Mouse (Mus musculus) embryonic stem cell, embryonic (primary cell): ENCODE measurements around the gene Ptpn6.

Experiments used
- CTCF ChIA-PET, 4 experiments: fragments of 300-600 bp in 2 of 4; fragments of 350-600 bp in 2 of 4; sonication (Branson Sonifier 250); formaldehyde crosslinking; loops; one replicate each; lab custom pipeline; 2022; ENCODE audit warnings: inconsistent platforms in 2 of 4; lab: Charles Lee
- POLR2A ChIA-PET, 4 experiments: fragments of 300-600 bp in 2 of 4; fragments of 350-600 bp in 2 of 4; sonication (Branson Sonifier 250); formaldehyde crosslinking; loops; one replicate each; lab custom pipeline; 2022; ENCODE audit warnings: antibody characterized with exemption in 4 of 4, inconsistent platforms in 1 of 4; lab: Charles Lee

Ptpn6 gene

DNA sequence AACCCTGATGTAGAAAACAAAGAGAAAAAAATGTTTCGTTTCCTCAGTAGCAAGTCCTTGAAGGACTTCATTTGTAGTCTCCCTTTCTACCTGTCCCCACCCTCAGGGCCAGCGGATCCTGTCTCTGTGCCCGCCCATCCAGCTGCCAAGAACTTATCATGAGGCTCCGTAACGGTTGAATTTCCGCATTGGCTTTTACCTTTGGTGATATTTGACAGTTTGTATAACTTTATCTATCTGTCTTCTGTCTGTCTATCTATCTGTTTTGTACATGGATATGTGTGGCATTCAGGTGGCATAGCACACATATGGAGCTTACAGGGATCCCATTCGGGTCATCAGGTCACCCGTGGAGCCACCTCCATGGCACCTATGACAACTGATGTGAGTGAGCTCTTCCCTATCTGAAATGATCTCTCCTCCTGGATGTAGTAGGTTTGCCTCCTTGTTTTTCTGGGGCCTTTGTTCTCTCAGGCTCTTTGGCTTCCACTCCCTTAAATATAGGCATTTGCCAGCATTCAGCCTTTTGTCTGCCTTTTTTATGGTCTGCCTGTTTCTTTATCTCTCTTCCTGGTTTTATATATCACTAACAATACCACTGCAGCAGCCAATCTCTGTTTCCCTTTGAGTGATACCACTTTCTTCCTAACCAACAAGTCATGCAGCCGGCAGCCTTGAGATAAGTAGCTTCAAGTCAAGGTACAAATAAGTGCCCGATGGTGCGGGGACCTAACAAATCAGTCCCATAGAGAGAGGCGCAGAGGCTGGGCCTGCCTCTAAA, 52.7 kb downstream of the Ptpn6 start:
- POLR2A ChIA-PET, result interaction anchor here in 3 of 4 experiments (0.6 to 5.5 kb wide), 18 partner anchors 9 to 476 kb away, joined by 3 to 39 read pairs (median 4); partner anchors contain the start of genes Grcc10 (in 2 of the 3), Lpcat3 (in 2 of the 3) and C1rl (in 1 of the 3)
- CTCF ChIA-PET, result interaction anchor here in 3 of 4 experiments (0.5 to 1.3 kb wide), 5 partner anchors 13 to 62 kb away, joined by 3 to 4 read pairs (median 3); no protein-coding TSS in a partner anchor

DNA sequence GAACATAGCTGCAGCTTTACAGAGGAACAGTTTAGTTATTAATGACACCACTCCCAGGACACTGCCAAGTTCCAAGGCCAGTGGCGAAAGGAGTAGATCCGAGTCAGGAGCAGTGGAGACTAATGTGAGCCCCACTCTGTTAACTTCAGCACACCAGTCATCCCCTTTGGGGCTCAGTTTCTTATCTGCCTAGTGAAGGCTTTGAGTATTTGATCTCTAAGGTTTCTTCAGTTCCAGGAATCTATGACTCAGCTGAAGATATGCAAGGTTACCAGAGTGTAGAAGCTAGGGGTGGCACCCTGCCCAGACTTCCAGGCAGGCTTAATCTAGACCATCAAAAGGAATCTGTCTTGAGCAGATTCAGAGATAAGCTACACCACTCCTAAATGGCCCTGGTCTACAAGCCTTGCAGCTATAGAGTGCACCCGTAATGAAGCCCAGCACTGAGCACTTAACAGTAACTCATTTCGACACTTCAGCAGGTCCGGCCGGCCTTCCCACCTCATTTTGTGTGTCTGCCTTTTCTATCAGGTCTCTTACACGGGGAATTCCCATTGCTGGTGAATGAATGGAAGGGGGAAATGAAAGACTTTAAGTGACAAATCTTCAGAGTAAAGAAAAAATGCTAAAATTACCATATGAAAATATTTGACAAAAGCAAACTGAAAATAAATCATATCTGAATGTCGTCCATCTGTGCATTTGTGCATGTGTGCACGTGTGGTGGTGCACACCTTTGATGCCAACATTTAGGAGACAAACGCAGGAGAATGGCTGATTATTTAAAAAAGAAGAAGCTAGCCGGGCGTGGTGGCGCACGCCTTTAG, 54.7 kb downstream of the Ptpn6 start:
- ChIA-PET CTCF (interaction anchor here (0.5 to 1.4 kb wide), 10 partner anchors 12 to 264 kb away, joined by 3 to 8 read pairs (median 3); partner anchors contain the start of genes Emg1 (in 1 of the 4), Grcc10 (in 1 of the 4), Lpcat3 (in 1 of the 4) and Phb2 (in 1 of the 4)), POLR2A (interaction anchor here in 3 of 4 experiments (0.6 to 5.5 kb wide), 17 partner anchors 9 to 632 kb away, joined by 3 to 39 read pairs (median 4); partner anchors contain the start of genes Grcc10 (in 2 of the 3), Lpcat3 (in 2 of the 3), Acrbp (in 1 of the 3) and Cdca3 (in 1 of the 3))

DNA sequence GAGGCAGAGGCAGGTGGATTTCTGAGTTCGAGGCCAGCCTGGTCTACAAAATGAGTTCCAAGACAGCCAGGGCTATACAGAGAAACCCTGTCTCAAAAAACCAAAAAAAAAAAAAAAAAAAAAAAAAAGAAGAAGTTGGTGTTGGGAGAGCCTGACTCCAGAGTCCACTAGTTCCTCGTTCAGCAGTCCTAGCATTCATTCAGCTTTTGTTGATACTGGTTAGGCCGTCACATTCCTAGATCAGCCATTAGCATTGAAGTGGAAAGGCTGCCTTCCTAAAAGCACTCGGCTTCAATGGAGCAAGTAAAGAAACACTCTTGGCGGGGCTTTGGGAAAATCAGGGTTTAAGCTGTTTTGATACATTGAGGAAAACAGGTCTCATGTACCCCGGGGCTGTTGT, 56.2 kb downstream of the Ptpn6 start:
- ChIA-PET CTCF (interaction anchor here in 1 of 4 experiments (0.7 to 1.1 kb wide), 2 partner anchors 59 to 77 kb away, joined by 4 read pairs; partner anchors contain the start of gene Grcc10), POLR2A (interaction anchor here in 3 of 4 experiments (0.6 to 5.5 kb wide), 8 partner anchors 12 to 59 kb away, joined by 3 to 39 read pairs (median 4); partner anchors contain the start of genes Emg1 (in 1 of the 3), Grcc10 (in 1 of the 3), Lpcat3 (in 1 of the 3) and Phb2 (in 1 of the 3))

DNA sequence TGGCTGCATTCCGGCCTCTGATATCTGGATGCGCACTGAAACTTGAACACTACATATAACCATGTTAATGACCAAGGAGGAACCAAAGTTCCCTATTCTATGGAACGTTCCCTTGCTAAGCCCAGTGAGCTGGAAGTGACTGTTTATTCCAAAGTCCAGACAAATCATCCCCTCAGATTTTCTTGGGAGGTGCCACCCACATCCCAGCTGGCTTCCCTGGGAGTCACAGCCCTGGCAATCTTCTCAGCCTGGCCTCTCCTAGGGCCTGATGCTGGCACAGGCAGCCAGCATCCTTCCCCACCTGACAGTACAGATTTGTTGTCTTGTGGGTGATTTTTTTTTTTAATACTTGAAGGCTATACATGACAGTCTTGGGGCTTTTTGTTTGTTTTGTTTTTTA, 59.0 kb downstream of the Ptpn6 start:
- POLR2A ChIA-PET, result interaction anchor here in 2 of 4 experiments (1.3 to 1.4 kb wide), 2 partner anchors 10 to 12 kb away, joined by 3 read pairs; no protein-coding TSS in a partner anchor
- CTCF ChIA-PET, result interaction anchor here in 2 of 4 experiments (0.7 to 1.1 kb wide), 2 partner anchors 22 to 23 kb away, joined by 3 to 4 read pairs; no protein-coding TSS in a partner anchor

DNA sequence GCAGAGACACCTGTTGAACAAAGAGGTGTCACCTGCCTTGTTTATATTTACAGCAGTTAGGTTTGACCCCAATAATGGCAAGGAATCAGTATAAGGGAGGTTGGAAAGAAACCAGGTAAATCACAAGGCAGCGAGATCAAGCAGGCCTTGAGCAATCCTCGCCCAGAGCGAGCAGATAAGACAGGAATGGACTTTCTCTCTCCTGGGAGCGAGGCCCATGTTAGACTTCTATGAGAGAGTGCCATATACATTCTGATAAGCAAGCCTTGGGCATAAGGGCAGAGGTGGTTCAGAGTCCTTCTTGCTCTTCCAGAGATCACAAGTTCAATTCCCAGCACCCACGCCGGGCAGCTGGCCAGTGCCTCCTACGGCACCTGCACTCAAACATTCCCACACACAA, 59.7 kb downstream of the Ptpn6 start:
- POLR2A ChIA-PET, result interaction anchor here in 3 of 4 experiments (0.6 to 2.1 kb wide), 6 partner anchors 10 to 330 kb away, joined by 4 to 10 read pairs (median 6); partner anchors contain the start of genes Grcc10 (in 1 of the 3), Lpcat3 (in 1 of the 3) and Zfp384 (in 1 of the 3)
- CTCF ChIA-PET, result interaction anchor here in 1 of 4 experiments (1.5 kb wide), 1 partner anchor 24 kb away, joined by 4 read pairs; no protein-coding TSS in a partner anchor

DNA sequence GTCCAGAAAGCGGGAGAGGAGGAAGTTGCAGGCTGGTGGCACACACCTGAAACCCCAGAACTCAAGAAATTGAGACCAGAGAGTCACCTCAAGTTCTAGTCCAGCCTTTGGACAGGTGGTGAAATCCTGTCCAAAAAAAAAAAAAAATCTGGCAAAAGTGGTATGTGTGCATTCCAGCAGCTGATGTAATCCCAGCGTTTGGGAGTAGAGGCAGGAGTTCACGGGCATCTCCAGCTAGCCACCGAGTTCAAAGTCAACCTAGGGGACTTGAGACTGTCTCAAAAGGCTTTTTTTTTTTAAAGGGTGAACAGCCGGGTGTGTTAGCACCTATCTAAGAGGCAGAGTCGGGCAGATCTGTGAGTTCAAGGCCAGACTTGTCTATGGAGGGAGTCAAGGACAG, 62.3 kb downstream of the Ptpn6 start:
- ChIA-PET CTCF (interaction anchor here in 2 of 4 experiments (0.7 kb wide), 4 partner anchors 57 to 330 kb away, joined by 3 to 5 read pairs (median 4); partner anchors contain the start of gene C1rl (in 1 of the 2)), POLR2A (interaction anchor here in 3 of 4 experiments (0.6 to 2.6 kb wide), 11 partner anchors 13 to 81 kb away, joined by 3 to 12 read pairs (median 4); partner anchors contain the start of genes Grcc10 (in 3 of the 3) and Lpcat3 (in 1 of the 3))

DNA sequence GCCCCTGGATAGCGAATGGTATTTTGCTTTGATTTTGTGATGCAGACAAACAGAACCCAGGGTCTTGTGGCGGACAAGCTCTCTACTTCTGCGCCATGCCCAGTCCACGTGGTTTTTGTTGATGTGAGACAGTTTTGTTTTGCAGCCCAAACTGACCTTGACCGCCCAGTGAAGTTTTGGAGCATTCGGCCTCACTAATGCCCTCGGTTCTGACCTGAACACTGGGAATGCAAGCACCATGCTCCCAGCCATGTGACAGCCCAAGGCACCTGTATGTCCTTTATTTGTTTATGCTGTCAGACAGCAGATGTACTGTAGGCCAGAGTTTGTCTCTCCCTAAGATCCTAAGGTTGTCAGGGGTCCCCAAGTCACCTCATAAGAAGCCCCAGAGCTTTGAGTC, 63.9 kb downstream of the Ptpn6 start:
- CTCF ChIA-PET, result interaction anchor here in 1 of 4 experiments (2.9 kb wide), 1 partner anchor 12 kb away, joined by 13 read pairs; the partner anchor contains the start of gene Lpcat3

DNA sequence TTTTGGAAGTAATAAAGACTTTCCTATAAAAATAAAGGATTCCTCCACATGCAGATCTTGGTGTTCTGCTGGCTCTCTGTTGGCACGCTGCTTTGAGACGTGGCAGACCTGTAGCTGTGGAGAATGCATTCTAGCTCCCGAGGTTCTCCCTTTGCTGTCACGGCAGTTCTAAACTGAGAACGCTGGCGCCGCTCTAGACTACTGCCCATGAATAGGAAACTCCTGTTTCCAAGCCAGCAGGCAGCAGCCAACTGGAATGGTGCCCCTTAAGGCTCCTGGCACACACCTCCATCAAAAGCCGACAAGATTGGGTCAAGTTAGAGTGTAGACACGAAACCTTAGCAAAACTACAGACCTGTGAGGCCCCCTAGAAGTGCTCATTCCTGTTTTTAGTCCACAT, 64.9 kb downstream of the Ptpn6 start:
- ChIA-PET CTCF (interaction anchor here in 2 of 4 experiments (0.7 to 2.9 kb wide), 2 partner anchors 11 to 13 kb away, joined by 4 to 13 read pairs; partner anchors contain the start of gene Lpcat3 (in 1 of the 2)), POLR2A (interaction anchor here in 3 of 4 experiments (1.1 to 3.7 kb wide), 7 partner anchors 11 to 68 kb away, joined by 3 to 16 read pairs (median 6); partner anchors contain the start of genes Grcc10 (in 2 of the 3) and Lpcat3 (in 1 of the 3))

More for the DNA sequence above, 63.9 kb downstream of the Ptpn6 start:
- POLR2A ChIA-PET, result interaction anchor here in 1 of 4 experiments (1.2 to 3.4 kb wide), 5 partner anchors 10 to 82 kb away, joined by 3 to 13 read pairs (median 4); partner anchors contain the start of genes Atn1, Emg1, Gm45234 and Grcc10

DNA sequence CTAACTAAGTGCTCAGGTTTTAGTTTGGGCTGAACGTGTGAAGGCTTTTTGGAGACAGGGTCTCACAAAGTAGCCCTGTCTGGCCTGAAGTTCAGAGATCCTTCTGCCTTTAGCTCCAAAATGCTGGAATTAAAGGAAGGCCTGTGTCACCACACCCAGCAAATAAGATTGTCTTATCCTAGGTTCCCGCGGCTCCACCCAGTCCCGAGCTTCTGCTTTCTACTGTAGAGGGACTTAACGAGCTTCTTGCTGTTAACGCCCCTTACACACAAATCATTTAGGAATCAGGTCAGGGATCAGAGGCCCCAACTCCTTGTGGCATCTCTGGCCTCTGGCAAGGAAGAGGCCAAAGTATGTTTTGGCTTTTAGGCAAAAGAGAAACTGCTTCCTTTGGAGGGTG, 66.4 kb downstream of the Ptpn6 start:
- POLR2A ChIA-PET, result interaction anchor here (0.6 to 6.1 kb wide), 19 partner anchors 9 to 269 kb away, joined by 3 to 39 read pairs (median 4); partner anchors contain the start of genes Lpcat3 (in 3 of the 4), Grcc10 (in 2 of the 4), Emg1 (in 1 of the 4) and Phb2 (in 1 of the 4)
- CTCF ChIA-PET, result interaction anchor here in 2 of 4 experiments (0.8 to 2.9 kb wide), 7 partner anchors 9 to 175 kb away, joined by 3 to 13 read pairs (median 5); partner anchors contain the start of gene Lpcat3 (in 2 of the 2)
